Mouse (Mus musculus): ENCODE results near the gene Dscaml1. TPM values are rescaled to one million over a fixed set of nuclear protein-coding genes. Genes with fewer than 3 reads are reported as not detected.

The Dscaml1 gene
- total RNA-seq, 2 experiments from 2014 or later = 88.0 to 91.7 TPM

- no peak for DNase-seq
Observed at GRCm38 (mm10) chr9:45573493-45573815, 147.0 kb downstream of the Dscaml1 start.

- DNase-seq = no peak
Observed at GRCm38 (mm10) chr9:45574021-45574420, 147.6 kb downstream of the Dscaml1 start.

GRCm38 (mm10) chr9:45580069-45580795 is 153.8 kb downstream of the Dscaml1 start:
- DNase-seq = no peak

GRCm38 (mm10) chr9:45586475-45586874 is 160.0 kb downstream of the Dscaml1 start:
- no peak for DNase-seq

- peak in 1 of 2 experiments; percentile 54 for DNase-seq
Observed at GRCm38 (mm10) chr9:45587704-45588103, 161.3 kb downstream of the Dscaml1 start.

GRCm38 (mm10) chr9:45589867-45590266 is 163.4 kb downstream of the Dscaml1 start:
- DNase-seq = no peak

GRCm38 (mm10) chr9:45591061-45591460 is 164.6 kb downstream of the Dscaml1 start:
- DNase-seq = no peak

- DNase-seq = peak; percentile 79 to 84
Observed at GRCm38 (mm10) chr9:45592374-45592773, 165.9 kb downstream of the Dscaml1 start.

- DNase-seq = peak in 1 of 2 experiments; percentile 40
Observed at GRCm38 (mm10) chr9:45598117-45598516, 171.7 kb downstream of the Dscaml1 start.

GRCm38 (mm10) chr9:45599377-45599776 is 172.9 kb downstream of the Dscaml1 start:
- DNase-seq = no peak

GRCm38 (mm10) chr9:45607337-45607736 is 180.9 kb downstream of the Dscaml1 start:
- DNase-seq = no peak

GRCm38 (mm10) chr9:45608097-45609031 is 181.9 kb downstream of the Dscaml1 start:
- peak; percentile 56 to 71 for DNase-seq

GRCm38 (mm10) chr9:45610336-45611060 is 184.1 kb downstream of the Dscaml1 start:
- no peak for DNase-seq

GRCm38 (mm10) chr9:45614616-45615015 is 188.2 kb downstream of the Dscaml1 start:
- no peak for DNase-seq

GRCm38 (mm10) chr9:45617889-45618288 is 191.5 kb downstream of the Dscaml1 start:
- no peak for DNase-seq

GRCm38 (mm10) chr9:45618443-45618842 is 192.0 kb downstream of the Dscaml1 start:
- no peak for DNase-seq

- DNase-seq = no peak
Observed at GRCm38 (mm10) chr9:45620049-45620448, 193.6 kb downstream of the Dscaml1 start.

GRCm38 (mm10) chr9:45620920-45621319 is 194.5 kb downstream of the Dscaml1 start:
- no peak for DNase-seq

- DNase-seq = no peak
Observed at GRCm38 (mm10) chr9:45625889-45626446, 199.5 kb downstream of the Dscaml1 start.

GRCm38 (mm10) chr9:45632520-45632919 is 206.1 kb downstream of the Dscaml1 start:
- DNase-seq = no peak

- DNase-seq = no peak
Observed at GRCm38 (mm10) chr9:45633036-45633435, 206.6 kb downstream of the Dscaml1 start.

GRCm38 (mm10) chr9:45634978-45635377 is 208.6 kb downstream of the Dscaml1 start:
- DNase-seq = no peak
